Comparison of ENCODE assay signal across 1 mouse cellular context in the genomic region with DNA sequence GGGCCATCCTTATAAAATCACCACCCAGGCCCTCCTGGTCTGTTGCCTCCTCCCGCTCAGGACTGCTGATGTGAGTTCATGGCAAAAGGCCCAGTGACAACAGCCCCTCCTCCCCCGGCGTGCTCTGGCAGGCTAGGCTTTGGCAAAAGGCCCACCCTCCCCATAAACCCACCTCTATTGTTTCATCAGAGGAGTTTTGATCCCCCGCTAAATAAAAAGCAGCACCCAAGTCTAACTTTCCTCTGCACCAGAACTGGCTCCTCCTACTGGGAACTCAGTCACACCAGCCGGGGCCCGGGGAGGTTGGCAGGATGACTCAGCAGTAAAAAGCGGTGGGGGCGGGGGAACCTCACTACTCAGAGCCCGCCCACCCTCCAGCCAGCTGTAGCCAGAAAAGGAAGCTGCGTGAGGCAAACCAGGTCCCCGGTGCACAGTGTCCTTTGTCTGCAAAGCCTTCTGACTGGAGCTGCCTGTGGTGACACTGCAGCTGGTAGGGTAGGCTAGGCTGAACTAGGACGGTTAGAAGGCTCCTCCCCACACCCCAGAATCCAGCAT.
TF ChIP-seq lines count a peak whose summit lies in the region.

No protein-coding gene starts in this region.

TF ChIP-seq in MEL, 35 proteins besides CTCF, POLR2A, EP300 and RAD21 (continued from another document):
- TF ChIP-seq MYB (IDR thresholded peaks at IDR 0.05; ENCODE audit: low read depth, low read length) (0 out of 2 replicates have a peak, but pooled peaks have one; percentile 52), POLR2AphosphoS5 (IDR thresholded peaks at IDR 0.05; ENCODE audit: borderline replicate concordance, low read depth, low read length) (no peak), BHLHE40 (IDR thresholded peaks at IDR 0.05; ENCODE audit: borderline replicate concordance, low read depth, low read length) (no peak), RCOR1 (IDR thresholded peaks at IDR 0.05; ENCODE audit: low read depth, low read length) (peak; percentile 40; the same call in 1 of the 2 replicates), GATA1 (IDR thresholded peaks at IDR 0.05; ENCODE audit: low read depth, low read length) (no peak), UBTF (IDR thresholded peaks at IDR 0.05; ENCODE audit: borderline replicate concordance, insufficient read depth, low read depth, low read length) (no peak)
